Mouse (Mus musculus) ovary, adult 10 weeks (tissue): ENCODE results near the gene Klf5. TPM values are rescaled to one million over a fixed set of nuclear protein-coding genes. Genes with fewer than 3 reads are reported as not detected.

Experiments used
- polyA plus RNA-seq: library from polyadenylated mRNA; stranded (reverse); fragments of 350-450 nt; fragmentation: Illumina TruSeq; extraction: RNeasy Lipid Tissue Mini Kit (QIAGEN cat#74804); gene quantifications from one replicate; pipeline ENCODE4 v1.2.3, GENCODE M21; 2014

Gene Klf5
- polyA plus RNA-seq: 9.0 TPM

DNA sequence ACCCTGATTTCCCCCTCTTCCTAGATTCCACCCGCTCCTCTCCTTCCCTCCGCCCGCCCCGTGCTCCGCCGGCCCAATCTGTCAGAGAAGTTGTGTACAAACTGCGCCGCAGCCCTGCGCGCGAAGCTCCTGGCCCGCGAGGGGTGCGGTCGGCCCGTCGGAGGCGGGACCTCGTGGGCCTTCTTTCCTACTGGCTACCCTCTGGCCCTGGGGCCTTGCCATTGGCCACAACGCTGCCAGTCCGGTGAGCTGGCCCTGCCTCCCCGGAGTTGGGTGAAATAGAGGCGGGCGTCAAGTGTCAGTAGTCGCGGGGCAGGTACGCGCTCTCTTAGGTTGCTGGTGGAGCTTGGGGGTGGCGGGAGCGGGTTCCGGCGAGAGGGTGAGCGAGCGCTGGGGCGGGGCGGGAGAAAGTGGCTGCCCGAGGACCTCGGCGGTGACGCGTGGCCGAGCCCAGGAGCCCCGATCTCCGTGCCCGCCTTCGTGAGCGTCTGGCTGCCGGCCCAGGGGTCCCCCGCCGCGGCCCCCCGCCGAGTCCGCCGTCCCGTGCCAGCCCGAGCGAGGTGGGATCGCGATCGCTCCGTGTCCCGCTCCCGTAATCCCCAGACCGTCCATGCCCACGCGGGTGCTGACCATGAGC is at the start of gene Klf5:
Klf5 (plus strand) TSS at position 307 of the 637 bp plus-strand sequence.

Other genes with a start within 250 kb of the Klf5 start
- 35.6 TPM for gene Pibf1, start 199.3 kb upstream of the Klf5 start, polyA plus RNA-seq
- 85.7 TPM for gene Dis3, start 198.9 kb upstream of the Klf5 start, polyA plus RNA-seq